Mouse (Mus musculus) bone marrow macrophage, adult 2 months (primary cell): ENCODE results near the gene Avil. TPM values are rescaled to one million over a fixed set of nuclear protein-coding genes. Genes with fewer than 3 reads are reported as not detected.

Experiments used
- H3K27ac ChIP-seq: 2 replicates; pipeline ENCODE4 v1.5.1; 2012; ENCODE audit warnings: low read depth, low read length; ENCODE audit not compliant: insufficient read depth
- H3K4me1 ChIP-seq: 2 replicates; pipeline ENCODE4 v1.6.1; 2012; ENCODE audit warnings: low read length; ENCODE audit not compliant: control insufficient read depth, insufficient read depth
- H3K4me3 ChIP-seq: 2 replicates; pipeline ENCODE4 v1.5.1; 2012; ENCODE audit warnings: mild to moderate bottlenecking, low read length, moderate library complexity; ENCODE audit not compliant: insufficient read depth
- CTCF ChIP-seq: IDR thresholded peaks from 2 replicates; pipeline ENCODE4 v1.5.1; 2012; ENCODE audit warnings: low read depth, mild to moderate bottlenecking, low read length, moderate library complexity
- POLR2A ChIP-seq: IDR thresholded peaks from 2 replicates; pipeline ENCODE4 v1.6.1; 2012; ENCODE audit warnings: mild to moderate bottlenecking, low read depth, low read length, borderline replicate concordance
- polyA plus RNA-seq: library from polyadenylated mRNA; stranded (reverse); fragments of >200 nt; gene quantifications from 2 replicates; pipeline ENCODE4 v1.2.4, GENCODE M21; 2012; ENCODE audit not compliant: missing spikeins, insufficient read depth, insufficient read length

The Avil gene
- polyA plus RNA-seq, 1 experiment = not detected

DNA sequence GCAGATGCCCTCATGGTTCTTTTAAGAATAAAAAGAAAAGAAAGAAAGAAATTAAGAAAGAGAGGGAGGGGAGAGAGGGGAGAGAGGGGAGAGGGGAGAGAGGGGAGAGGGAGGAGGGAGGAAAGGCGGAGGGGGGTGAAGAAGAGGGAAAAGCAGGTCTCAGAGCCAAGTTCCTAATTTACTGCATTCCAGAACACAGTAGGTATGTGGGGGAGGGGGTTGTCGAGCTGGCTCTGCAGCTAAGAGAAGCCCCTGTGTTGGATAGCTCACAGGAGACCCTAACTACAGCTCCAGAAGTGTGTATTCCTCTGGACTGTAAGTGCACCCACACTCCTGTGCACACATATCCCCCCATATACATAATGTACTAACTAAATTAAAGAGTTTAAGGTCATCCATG is 16.6 kb downstream of the Avil start:
- H3K4me1 ChIP-seq = no peaks in the 10 kb centered on the region
- no peak overlapping the region for H3K4me3 ChIP-seq
- no peak overlapping the region for H3K27ac ChIP-seq
- no peak for TF ChIP-seq POLR2A

DNA sequence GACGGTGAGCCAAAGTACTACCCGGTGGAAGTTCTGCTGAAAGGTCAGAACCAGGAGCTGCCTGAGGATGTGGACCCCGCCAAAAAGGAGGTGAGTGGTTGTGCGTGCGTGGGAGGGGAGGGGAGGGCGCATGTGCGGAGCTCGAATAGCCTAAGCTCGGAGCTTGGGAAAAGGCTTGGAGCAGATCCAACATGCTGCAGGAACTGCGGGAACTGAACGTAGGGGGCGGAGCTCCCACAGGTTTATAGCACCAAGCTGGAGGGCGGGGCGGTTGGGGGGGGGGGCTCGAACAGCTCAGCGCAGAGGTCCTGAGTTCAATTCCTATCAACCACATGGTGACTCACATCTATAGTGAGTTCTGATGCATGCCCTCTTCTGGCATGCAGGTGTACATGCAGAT is 17.9 kb downstream of the Avil start:
- no peaks in the 10 kb centered on the region for H3K4me1 ChIP-seq
- no peak overlapping the region for H3K27ac ChIP-seq
- no peak overlapping the region for H3K4me3 ChIP-seq
- TF ChIP-seq POLR2A = no peak
- no peak for TF ChIP-seq CTCF

DNA sequence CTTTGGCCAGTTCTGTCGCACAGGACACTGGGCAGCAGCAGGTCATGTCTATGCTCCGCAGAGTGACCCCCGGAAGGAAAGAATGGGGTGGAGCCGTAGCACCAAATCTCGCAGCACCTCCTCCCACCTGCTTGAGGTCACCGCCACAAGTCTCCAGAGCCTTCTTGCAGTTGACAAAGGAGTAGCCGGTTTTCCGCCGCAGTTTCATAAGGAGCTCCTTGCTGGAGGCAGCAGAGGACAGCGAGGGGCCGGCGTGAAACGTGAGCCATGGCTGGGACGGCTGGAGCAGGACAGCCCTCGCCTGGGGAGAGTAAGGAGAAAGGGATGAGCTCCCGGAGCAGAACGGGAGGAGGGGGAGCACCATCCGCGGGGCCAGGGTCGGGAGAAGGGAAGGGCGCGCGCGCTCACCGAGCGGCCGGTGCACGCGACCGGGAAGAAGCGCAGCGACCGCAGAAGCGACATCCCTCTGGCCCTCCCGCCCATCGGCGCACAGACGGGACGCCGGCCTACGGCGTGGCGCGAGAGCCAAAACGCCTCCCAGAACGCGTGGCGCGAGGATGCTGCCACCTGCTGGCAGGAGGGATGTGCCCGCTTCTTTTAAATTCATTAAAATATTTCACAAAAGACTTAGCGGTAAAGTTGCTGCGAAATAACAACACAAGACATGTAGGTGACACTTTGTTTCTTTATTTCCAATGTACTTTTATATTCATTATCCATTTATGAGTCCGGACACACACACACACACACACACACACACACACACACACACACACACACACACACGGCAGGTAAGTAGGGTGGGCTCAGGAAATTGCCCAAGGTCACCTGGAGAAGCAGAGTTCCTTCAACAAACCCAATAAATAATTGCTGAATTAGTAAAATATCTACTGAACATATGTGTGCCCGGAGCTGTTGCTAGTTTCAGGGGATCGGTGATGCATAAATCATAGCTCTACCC is 30.1 kb downstream of the Avil start, which contains the start of gene Tsfm:
Gene Tsfm (minus strand): TSS at position 505 of the 961 bp plus-strand sequence.
- TF ChIP-seq POLR2A (no peak; the same call in 1 of the 2 replicates), CTCF (peak; percentile 86)
- peak within 1 kb of the TSS; percentile 95 for H3K4me3 ChIP-seq
- H3K27ac ChIP-seq = peak within 1 kb of the TSS; percentile 52
- H3K4me1 ChIP-seq = no peaks in the 10 kb centered on the region

DNA sequence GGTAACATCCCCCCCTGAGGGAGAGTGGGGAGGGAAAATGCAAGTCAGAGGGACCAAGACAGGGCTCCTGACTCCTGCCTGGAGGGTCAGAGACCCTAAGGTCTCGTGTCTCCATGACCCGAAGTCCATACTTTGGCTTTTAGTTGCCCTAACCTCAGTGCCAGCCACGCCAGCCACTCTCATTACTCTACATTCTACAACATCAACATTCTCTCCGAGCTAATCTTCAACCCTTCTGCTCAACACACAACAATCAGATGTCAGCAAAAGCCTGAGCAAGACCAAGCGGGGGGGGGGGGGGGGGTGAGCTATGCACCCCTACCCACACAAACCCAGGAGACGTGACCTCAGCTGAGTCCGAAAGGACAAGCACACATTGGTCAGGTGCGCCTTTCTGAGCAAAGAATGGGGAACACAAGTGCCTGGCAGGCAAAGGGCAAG is 32.8 kb downstream of the Avil start:
- no peaks in the 10 kb centered on the region for H3K4me1 ChIP-seq
- no peak overlapping the region for H3K27ac ChIP-seq
- TF ChIP-seq POLR2A (no peak), CTCF (no peak)
- no peak overlapping the region for H3K4me3 ChIP-seq

DNA sequence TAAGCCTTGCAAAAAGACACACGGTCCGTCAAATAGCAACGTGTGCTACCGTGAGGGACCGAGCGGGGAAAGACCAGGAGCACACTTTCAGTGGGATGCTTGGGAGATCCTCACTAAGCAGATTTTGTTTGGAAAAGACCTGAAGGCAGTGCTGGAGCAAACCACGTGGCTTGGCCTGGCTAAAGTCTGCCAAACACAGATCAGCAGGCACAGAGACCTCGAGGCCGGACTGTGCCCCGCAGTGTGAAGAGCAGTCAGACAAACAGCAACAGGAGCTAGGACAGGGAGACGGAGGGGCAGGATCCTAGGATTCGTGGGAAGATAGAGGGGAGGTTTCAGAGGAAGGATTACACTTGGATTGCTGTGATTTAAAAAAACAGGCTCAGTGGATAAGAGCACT is 35.8 kb downstream of the Avil start:
- Histone ChIP-seq H3K4me1 (no peaks in the 10 kb centered on the region), H3K27ac (no peak overlapping the region), H3K4me3 (no peak overlapping the region)
- TF ChIP-seq POLR2A (no peak), CTCF (no peak)

DNA sequence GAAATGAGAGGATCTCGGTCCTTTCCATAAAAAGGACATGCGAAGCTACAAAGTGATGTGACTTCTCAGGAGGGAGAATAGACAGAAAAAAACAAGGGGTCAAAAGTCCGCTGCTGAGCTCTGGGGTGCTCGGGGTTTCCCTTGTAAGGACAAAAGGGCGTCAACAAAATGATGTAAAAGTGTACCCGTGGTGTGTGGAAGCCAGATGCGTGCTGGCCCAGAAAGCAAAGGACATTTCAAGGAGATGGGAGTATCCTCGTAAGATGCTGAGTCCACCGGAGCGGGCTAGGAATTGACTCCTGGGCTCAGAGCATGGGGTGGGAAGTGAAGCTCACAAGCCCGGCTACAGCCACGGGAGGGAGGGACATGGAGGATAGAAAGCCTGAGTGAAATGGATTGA is 37.1 kb downstream of the Avil start:
- Histone ChIP-seq H3K4me1 (peaks cover 3% of the 10 kb centered on the region; the same call in 1 of the 2 replicates), H3K27ac (no peak overlapping the region), H3K4me3 (no peak overlapping the region)
- no peak for TF ChIP-seq POLR2A
- no peak for TF ChIP-seq CTCF

DNA sequence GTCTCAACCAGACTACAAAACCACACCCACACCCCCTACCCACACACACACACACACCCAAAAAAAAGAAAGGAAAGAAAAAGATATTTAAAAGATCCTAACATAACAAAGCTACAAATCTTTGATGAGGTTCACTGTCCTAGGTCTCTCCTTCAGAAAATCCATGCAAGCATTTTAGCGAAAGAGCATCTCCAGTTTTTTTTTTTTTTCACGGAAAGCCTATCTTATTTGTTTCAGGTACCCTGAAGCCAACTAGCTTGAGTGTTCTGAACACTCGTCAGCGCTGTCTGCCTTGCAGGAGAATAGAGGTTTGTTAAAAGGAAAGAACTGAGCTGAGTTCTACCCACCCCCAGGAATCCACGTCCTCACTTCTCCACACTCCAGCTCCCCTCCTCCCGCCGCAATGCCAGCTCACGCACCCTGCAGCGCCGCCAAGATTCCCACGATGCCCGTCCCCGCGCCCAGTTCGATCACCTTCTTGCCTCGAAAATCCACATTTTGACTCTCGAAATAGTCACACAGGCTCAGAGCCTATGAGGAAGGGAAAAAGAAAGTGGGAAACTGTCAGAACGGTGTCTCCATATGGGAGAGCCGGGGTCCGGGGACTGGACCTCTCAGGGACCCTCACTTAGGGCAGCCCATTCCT is 40.2 kb downstream of the Avil start:
- Histone ChIP-seq H3K4me3 (peak overlapping the region; percentile 99), H3K4me1 (peaks cover 9% of the 10 kb centered on the region), H3K27ac (no peak overlapping the region)
- no peak for TF ChIP-seq POLR2A
- TF ChIP-seq CTCF = no peak

DNA sequence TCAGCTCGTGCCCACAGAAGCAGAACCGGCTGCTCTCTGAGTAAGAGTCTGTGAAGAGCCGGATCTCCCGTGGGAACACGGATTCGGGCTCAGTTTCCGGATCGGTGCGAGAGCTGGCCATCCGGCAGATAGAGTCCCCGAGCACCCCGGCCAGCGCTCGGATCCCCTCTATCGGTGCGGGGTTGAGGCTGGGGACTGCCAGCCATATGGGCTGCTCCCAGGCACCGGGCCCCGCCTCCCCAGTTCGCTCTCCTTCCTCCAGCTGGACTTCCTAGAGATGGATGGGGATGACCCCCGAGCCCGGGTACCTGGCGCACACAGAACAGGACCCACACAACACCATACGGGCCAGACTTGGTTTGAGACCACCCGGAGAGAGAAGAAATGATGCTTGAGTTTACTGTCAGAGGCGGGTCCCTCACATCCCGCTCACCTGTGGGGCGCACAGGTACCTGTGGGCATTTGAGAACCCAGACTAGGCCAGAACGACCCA is 40.8 kb downstream of the Avil start, which contains the start of the genes Mettl1 and Eef1akmt3:
Gene Mettl1 (plus strand): TSS at position 141 of the 493 bp plus-strand sequence.
Gene Eef1akmt3 (minus strand): TSS at position 240 of the 493 bp plus-strand sequence.
- peaks cover 9% of the 10 kb centered on the region for H3K4me1 ChIP-seq
- H3K4me3 ChIP-seq = peak within 1 kb of the TSS; percentile 99
- peak within 1 kb of the TSS; percentile 36; the same call in 1 of the 2 replicates for H3K27ac ChIP-seq
- no peak for TF ChIP-seq CTCF
- TF ChIP-seq POLR2A = no peak

DNA sequence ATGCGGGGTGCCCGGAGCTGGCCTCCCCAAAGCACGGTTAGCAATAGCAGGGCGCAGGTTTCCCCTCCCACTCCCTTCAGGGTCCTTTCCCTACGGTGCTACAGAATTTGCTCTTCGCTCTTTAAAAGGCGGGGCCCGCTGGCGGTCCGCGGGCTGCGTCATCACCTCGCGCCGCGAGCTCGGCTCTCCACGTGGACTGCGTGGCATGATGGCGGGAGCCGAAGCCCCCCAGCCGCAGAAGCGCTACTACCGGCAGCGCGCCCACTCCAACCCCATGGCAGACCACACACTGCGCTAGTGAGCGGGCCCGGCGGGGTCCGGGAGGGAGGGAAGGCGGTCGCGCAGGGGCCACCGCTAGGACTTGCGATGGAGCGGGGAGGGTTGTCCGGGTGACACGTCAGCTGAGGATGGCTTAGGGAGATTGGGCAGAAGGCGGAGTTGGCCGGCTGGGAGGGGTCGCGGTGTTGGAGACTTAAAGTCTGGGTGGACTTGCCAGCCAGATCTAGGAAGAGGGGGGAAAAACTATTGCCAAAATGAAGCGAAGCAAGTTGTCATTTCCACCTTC is 41.3 kb downstream of the Avil start:
- H3K4me3 ChIP-seq = peak overlapping the region; percentile 99
- H3K27ac ChIP-seq = peak overlapping the region; percentile 36; the same call in 1 of the 2 replicates
- peaks cover 9% of the 10 kb centered on the region for H3K4me1 ChIP-seq
- no peak for TF ChIP-seq POLR2A
- no peak for TF ChIP-seq CTCF
